ENCODE assay signal across 9 mouse cellular contexts in genomic region chr2:38354717-38355510, GRCm38 (mm10). TPM values are rescaled to one million over a fixed set of nuclear protein-coding genes. Genes with fewer than 3 reads are reported as not detected.
DNase-seq lines count a peak whose midpoint lies in the region; ATAC-seq lines count a peak whose summit lies in the region.
"Had no signal": no experiment of that assay in that cellular context is flagged by ENCODE, and none has a peak within 500 bp of the region (broad histone marks: within the 10 kb centered on the region; RNA-seq: fewer than 3 reads in every experiment).

No protein-coding gene starts in this region.

- peaks cover 40% of the 10 kb centered on the region for H3K4me1 ChIP-seq in heart, embryonic 15.5 days (replicated peaks)
- peaks cover 32% of the 10 kb centered on the region for H3K4me1 ChIP-seq in hindbrain, embryonic 15.5 days (replicated peaks)
- H3K4me1 ChIP-seq in midbrain, embryonic 16.5 days (ENCODE audit: control insufficient read depth, insufficient read depth, low read length), result peaks cover 6% of the 10 kb centered on the region
- peaks cover 40% of the 10 kb centered on the region for H3K4me1 ChIP-seq in heart, embryonic 12.5 days (replicated peaks)

- 2% methylated on average over 34 of the region's 34 CpGs for WGBS in heart, embryonic 15.5 days
- under 1% methylated on average over 34 of the region's 34 CpGs for WGBS in hindbrain, embryonic 15.5 days
- 2% methylated on average over 34 of the region's 34 CpGs for WGBS in midbrain, embryonic 16.5 days
- 1% methylated on average over 34 of the region's 34 CpGs for WGBS in heart, embryonic 12.5 days

- no peak overlapping the region for H3K27ac ChIP-seq in heart, embryonic 15.5 days
- H3K27ac ChIP-seq in hindbrain, embryonic 15.5 days (replicated peaks), result no peak overlapping the region
- peak overlapping the region; percentile 90 for H3K27ac ChIP-seq in midbrain, embryonic 16.5 days (ENCODE audit: low read length)
- H3K27ac ChIP-seq in heart, embryonic 12.5 days (ENCODE audit: poor library complexity, severe bottlenecking), result no peak overlapping the region

- no peak overlapping the region for H3K9ac ChIP-seq in heart, embryonic 15.5 days
- no peak overlapping the region for H3K9ac ChIP-seq in hindbrain, embryonic 15.5 days
- H3K9ac ChIP-seq in midbrain, embryonic 16.5 days (ENCODE audit: low read depth, low read length), result peak overlapping the region; percentile 77
- no peak overlapping the region for H3K9ac ChIP-seq in heart, embryonic 12.5 days

- H3K4me2 ChIP-seq in heart, embryonic 15.5 days, result no peak overlapping the region
- H3K4me2 ChIP-seq in hindbrain, embryonic 15.5 days, result peak overlapping the region; percentile 75
- peak overlapping the region; percentile 77 for H3K4me2 ChIP-seq in midbrain, embryonic 16.5 days (ENCODE audit: low read length)
- no peak overlapping the region; the same call in 1 of the 2 replicates for H3K4me2 ChIP-seq in heart, embryonic 12.5 days

- no peaks in the 10 kb centered on the region for H3K9me3 ChIP-seq in heart, embryonic 15.5 days (replicated peaks)
- H3K9me3 ChIP-seq in hindbrain, embryonic 15.5 days, result no peaks in the 10 kb centered on the region
- no peaks in the 10 kb centered on the region for H3K9me3 ChIP-seq in midbrain, embryonic 16.5 days (replicated peaks; ENCODE audit: control insufficient read depth, low read length, poor library complexity, severe bottlenecking)
- no peaks in the 10 kb centered on the region for H3K9me3 ChIP-seq in heart, embryonic 12.5 days (replicated peaks)

- peaks cover 97% of the 10 kb centered on the region for H3K27me3 ChIP-seq in heart, embryonic 15.5 days
- H3K27me3 ChIP-seq in hindbrain, embryonic 15.5 days, result peaks cover 88% of the 10 kb centered on the region
- peaks cover 16% of the 10 kb centered on the region for H3K27me3 ChIP-seq in midbrain, embryonic 16.5 days (ENCODE audit: control insufficient read depth, insufficient read depth, low read depth, low read length)
- H3K27me3 ChIP-seq in heart, embryonic 12.5 days (replicated peaks), result peaks cover 89% of the 10 kb centered on the region

- H3K4me3 ChIP-seq in heart, embryonic 15.5 days, result 0 out of 2 replicates have a peak overlapping the region, but pooled peaks have one; percentile 4
- H3K4me3 ChIP-seq in hindbrain, embryonic 15.5 days, result peak overlapping the region; percentile 39
- peak overlapping the region; percentile 57 for H3K4me3 ChIP-seq in midbrain, embryonic 16.5 days (ENCODE audit: low read depth, low read length)
- no peak overlapping the region for H3K4me3 ChIP-seq in heart, embryonic 12.5 days

- no peak for DNase-seq in heart, adult 11 months
- peak; percentile 64 for DNase-seq in embryo, embryonic 9.5 days (ENCODE audit: extremely low spot score)
- DNase-seq in spleen, adult 12 weeks (ENCODE audit: low spot score), result no peak
- DNase-seq in urinary bladder, adult 18-20 months (ENCODE audit: low spot score in 2 of 2), result no peak
- DNase-seq: thymus, adult 2 months had no signal

- ATAC-seq in heart, embryonic 15.5 days (replicated peaks; ENCODE audit: insufficient number of reproducible peaks, insufficient read depth, low FRiP score, low read depth), result no peak
- no peak for ATAC-seq in hindbrain, embryonic 15.5 days (ENCODE audit: low FRiP score, low read depth)
- no peak for ATAC-seq in midbrain, embryonic 16.5 days
- no peak for ATAC-seq in heart, embryonic 12.5 days (ENCODE audit: insufficient number of reproducible peaks, low FRiP score)

- H3K36me3 ChIP-seq in heart, embryonic 15.5 days, result no peaks in the 10 kb centered on the region
- no peaks in the 10 kb centered on the region for H3K36me3 ChIP-seq in hindbrain, embryonic 15.5 days
- no peaks in the 10 kb centered on the region for H3K36me3 ChIP-seq in midbrain, embryonic 16.5 days (ENCODE audit: control insufficient read depth, insufficient read depth, low read length)
- no peaks in the 10 kb centered on the region for H3K36me3 ChIP-seq in heart, embryonic 12.5 days

RNA-seq across cellular contexts. Expression of gene Lhx2, which starts 15.8 kb away (rescaled TPM):
- polyA plus RNA-seq in heart, embryonic 15.5 days (2015; fragmentation: Nextera tagmentation; extraction: Ambion mirVana), result 0.05 TPM in 1 of 2 replicates, not detected in the other
- 12.3 and 63.3 TPM in 2 replicates for polyA plus RNA-seq in hindbrain, embryonic 15.5 days (2015; fragmentation: Nextera tagmentation; extraction: Ambion mirVana)
- polyA plus RNA-seq in midbrain, embryonic 16.5 days (2015; fragmentation: Nextera tagmentation; extraction: Ambion mirVana), result 37.1 and 44.3 TPM in 2 replicates
- polyA plus RNA-seq in heart, embryonic 12.5 days (2016; fragmentation: Nextera tagmentation; extraction: Ambion mirVana), result 0.36 and 0.70 TPM in 2 replicates

Comparison
In these comparisons a context has a peak if more than half of its experiments do, and no peak if none do; other contexts are left out.
1. H3K4me2 ChIP-seq: peak in hindbrain, embryonic 15.5 days (single experiment) and midbrain, embryonic 16.5 days (single experiment); none in heart, embryonic 15.5 days (single experiment) and heart, embryonic 12.5 days (single experiment).